Mouse (Mus musculus) frontal cortex, postnatal 25 days (tissue): Measurements from ENCODE around the gene Gm9999.
"Not testable (repeated sequence)": the region's sequence is repeated elsewhere in the genome, so short reads cannot be mapped to it uniquely, and the experiment has no call there.

ENCODE experiments used
- DNase-seq, 2 experiments: peaks; one replicate each; pipeline ENCODE4 v3.0.0; 2022; ENCODE audit warnings: low spot score in 2 of 2

The Gm9999 gene

GRCm38 (mm10) chr7:46983280-46983679 is at the start of gene Gm9999:
TSS of gene Gm9999 (plus strand) at chr7:46983580.
- DNase-seq = no peak

DNA sequence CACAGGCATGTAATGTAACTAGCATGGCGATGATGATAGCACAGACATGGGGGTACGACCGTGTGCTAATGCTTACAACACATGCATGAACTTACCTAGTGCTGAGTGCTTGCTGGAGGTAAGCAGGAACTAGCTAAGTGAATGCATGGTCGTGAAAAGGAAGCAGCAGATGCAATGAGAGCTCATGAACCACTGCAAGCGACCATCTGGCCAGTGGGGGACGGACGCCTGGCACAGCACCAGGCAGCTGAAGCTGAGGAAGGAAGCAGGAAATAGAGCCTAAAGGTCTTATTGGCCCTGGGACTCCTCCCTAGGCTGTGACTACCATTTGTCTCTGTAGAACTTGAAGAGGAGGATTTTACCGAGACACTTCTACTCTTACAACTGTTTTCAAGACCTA is 48.6 kb upstream of the Gm9999 start:
- no peak for DNase-seq

DNA sequence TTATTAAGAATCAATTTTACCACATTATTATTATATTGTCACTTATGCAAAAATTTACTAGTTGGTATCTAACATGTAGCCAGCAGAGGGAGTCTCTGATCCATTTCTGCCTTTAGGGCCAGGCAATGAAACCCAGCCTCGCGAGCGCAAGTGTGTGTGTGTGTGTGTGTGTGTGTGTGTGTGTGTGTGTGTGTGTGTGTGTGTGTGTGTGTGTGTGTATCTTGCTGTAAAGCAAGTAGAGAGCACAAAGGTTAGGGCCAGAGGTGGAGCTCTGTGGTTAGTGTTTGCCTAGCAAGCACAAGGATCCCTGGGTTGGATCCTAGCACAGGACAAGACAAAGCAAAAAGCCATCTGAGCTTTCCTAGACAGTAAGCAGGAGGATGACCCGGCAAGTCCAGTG is 47.5 kb upstream of the Gm9999 start:
- DNase-seq = no peak

DNA sequence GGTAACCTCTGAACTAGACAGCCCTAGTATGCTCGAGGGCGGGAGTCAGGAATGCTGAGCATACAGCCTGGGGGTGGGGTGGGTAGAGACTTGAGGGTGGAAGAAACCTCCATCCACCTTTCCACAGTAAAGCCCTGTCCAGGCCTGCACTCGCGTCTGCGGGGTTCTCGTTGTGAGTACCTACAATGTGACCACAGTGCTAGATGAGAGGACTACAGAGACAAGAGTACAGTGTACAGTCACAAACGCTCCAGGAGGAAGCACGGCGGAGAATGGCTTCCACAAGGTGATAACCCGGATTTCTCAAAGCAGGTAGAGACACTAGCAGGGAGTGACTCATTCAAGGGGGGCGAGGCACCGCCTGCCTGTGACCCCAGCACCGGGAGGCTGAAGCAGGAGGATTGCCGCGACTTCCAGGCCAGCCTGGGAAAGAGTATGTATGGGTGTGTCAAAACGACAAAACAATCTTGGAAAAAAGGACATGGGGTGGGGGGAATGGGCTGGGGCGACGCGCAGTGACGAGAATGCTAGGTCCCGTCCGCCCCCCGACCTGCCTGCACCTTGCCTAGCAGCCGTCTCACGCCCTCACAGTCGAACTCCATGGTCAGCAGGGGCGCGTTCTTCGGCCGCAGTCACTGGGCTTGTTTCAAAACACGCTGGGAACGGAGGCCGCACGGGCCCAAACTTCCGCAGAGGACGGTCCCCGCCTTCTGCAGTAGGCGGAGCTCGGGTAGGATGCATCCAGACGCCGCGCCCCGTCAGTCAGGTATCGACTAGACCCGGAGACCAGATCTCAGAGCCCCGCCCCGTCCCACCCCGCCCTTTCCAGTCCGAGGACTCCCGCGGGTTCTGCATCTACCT is 25.3 kb upstream of the Gm9999 start, which contains the start of gene Uevld:
Gene Uevld, minus strand, starts transcription at position 697 of the 861 bp plus-strand sequence.
- DNase-seq = peak; percentile 89 to 92

DNA sequence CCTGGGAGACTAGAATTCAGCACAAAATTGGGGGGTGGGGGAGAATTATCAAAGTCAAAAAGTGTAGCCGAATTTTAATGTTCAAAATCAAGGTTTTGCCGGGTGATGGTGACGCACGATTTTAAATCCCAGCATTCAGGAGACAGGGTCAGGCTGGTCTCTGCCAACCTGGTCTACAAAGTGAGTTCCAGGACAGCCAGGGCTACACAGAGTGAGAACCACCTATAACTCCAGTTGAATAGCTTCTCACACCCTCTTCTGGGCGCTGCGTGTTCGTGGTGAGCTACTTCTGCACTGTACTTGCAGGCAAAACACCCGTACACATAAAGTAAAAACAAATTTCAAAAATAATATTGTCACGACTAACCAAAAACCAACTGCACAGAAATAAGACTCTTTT is 24.5 kb upstream of the Gm9999 start:
- DNase-seq = no peak

GRCm38 (mm10) chr7:46960991-46961390 is 22.4 kb upstream of the Gm9999 start:
- no peak for DNase-seq

GRCm38 (mm10) chr7:46962132-46962531 is 21.2 kb upstream of the Gm9999 start:
- no peak for DNase-seq

DNA sequence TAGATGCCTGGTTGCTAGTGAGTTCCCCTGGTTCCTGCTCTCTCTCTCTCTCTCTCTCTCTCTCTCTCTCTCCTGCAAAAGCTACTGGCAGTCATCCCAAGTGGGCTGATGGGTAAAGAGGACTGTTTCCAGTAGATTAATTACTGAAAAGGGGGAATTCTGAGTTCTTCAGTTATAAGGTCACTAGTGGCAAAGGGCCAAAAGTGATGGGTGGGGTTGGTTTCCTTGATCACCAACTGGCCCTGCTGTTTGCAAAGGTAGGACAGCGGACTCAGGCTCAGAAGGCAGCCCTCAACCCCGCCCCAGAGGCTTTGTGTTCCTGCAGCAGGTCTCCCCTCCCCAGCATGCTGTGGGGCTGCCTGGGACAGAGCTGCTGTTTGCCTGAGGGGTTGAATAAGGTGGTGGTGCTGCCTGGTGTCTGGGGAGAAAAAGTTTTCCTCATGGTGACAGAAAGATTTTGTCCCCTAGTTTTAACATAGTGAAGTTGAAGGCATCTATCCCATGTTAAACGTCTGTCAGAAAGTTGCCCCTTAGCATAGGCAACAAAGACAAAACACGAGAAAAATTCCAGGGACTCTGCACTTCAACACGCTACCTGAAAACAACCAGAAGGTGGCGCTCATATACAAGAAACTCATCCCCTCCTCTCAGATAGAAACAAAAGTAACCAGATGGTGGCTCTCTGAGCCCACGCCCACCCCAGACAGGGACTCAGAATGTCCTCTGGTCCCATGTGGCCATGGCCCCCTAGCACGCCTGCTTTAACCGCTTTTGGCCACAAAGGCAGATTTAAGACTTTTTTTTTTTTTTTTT is 20.4 kb upstream of the Gm9999 start:
- DNase-seq = peak; percentile 37 to 48

DNA sequence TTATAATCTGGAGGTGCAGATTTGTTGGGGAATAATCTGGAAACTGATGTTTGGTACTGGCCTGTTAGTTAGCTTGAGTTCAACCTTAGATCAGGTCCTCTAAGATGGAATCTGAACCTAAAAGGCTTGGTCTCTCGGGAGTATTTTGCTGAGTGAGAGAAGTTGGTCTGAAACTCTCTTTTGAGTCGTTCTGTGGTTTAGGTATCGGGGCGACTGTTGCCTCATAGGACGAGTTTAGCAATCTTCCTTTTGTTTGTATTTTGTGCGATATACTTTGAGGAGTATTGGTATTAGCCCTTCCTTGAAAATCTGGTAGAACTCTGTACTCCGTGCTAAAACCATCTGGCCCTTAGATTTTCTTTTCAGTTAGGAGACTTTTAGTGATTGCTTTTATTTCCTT is 19.3 kb upstream of the Gm9999 start:
- DNase-seq = no peak

DNA sequence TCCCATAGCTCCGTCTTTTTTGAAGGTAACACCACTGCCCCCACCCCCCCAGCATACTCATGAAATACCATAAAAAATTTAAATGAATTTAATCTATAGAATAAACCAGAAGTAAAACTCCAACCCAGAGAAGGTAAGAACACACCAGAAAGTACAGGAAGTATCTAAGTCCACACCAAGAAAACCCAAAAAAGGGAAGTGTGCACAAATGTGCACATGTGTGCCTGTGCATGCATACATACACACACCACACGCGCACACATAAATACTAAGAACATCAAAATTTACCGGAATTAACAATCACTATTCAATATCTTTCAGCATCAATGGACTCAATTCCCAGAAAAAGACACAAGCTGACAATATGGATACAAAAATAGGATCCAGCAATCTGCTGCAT is 13.5 kb upstream of the Gm9999 start:
- DNase-seq = no peak

- DNase-seq = no peak
Observed at GRCm38 (mm10) chr7:46974648-46975047, 8.7 kb upstream of the Gm9999 start.

DNA sequence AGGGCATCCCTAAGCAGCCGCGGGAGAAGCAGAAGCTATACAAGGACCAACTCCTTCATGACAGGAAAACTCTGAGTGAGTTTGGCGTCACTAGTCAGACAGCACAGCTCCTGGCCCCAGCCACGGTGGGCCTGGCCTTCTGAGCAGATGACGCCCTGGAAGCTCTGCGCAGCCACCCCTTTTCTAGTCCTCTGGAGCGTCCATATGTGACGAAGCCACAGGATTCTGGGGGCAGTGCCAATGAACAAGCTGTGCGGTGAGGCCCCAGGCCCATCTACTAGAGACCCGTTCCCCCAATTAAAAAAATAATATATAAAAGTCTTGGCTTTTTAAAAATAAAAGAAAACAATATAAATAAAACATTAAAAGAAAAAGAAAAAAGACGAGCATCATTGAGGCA is 7.9 kb upstream of the Gm9999 start:
- DNase-seq = no peak

DNA sequence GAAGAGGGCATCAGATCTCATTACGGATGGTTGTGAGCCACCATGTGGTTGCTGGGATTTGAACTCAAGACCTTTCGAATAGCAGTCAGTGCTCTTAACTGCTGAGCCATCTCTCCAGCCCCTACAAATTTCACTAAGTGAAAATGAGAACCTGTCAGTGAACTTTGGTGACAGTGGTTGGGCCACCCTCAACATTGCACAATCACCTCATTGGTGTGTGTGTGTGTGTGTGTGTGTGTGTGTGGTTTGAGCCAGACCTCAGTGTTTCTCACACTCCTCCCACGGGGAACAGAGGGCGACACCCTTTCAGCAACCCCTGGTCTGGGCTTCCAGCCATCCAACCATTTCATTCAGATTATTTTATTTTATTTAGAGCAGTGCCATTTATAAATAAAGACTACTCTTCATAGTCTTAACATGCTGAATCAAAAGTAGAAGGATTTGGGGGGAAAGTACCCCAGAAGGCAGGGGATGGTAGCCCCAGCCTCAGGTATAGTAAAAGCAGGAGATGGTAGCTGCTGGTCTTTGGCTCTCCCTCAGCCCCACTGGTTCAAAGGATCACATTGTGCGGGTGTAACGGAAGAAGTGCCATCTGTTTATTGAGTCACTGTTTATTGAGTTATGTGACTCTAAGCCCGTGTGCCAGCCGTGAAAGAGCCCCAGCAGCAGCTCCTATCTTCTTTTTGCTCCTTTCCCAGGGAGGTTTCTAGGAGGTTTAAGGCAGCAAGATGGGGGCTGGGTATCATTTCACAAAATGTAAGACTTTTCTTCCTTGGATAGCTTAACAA is 2.5 kb downstream of the Gm9999 start:
- no peak for DNase-seq

- DNase-seq = no peak
Observed at GRCm38 (mm10) chr7:46986646-46987045, 3.3 kb downstream of the Gm9999 start.

DNA sequence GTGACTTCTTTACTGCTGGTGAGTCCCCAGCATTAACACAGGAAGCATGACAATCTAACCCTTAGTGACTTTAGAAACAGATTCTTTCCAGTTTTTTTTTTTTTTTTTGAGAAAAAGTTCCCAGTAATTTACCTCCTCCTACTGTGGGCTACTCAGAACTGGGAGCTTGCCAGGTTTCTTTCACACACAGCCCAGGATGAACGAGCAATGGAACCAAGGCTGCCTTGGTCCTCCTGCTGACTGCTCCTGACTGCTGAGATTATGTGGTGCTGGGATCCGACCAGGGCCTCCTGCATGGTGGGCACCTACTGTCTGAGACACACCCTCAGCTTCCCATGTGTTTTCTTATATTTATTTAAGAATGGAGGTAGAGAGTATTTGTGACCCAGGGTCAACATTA is 3.7 kb downstream of the Gm9999 start:
- no peak for DNase-seq

GRCm38 (mm10) chr7:46989387-46989786 is 6.0 kb downstream of the Gm9999 start:
- DNase-seq = not testable (repeated sequence)

DNA sequence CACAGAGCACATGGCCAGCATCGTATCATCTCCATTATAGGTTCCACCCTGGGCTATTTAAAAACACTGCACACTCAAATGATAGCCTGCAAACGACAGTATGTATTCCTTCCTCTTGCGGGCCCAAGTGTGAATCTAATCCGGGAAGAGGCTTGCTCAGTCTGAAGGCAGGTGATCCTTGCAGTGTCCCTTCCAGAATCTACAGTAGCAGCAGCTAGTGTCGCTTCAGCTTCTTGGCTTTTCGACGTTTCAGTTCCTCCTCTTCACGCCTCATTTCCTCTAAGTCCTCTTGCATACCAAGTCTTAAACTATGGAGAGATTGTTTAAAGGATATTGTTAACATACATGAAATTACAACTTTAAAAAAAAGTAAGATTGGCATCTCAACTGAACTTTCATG is 9.7 kb downstream of the Gm9999 start:
- DNase-seq = no peak

GRCm38 (mm10) chr7:46995558-46995957 is 12.2 kb downstream of the Gm9999 start:
- no peak for DNase-seq

GRCm38 (mm10) chr7:46997008-46997407 is 13.6 kb downstream of the Gm9999 start:
- DNase-seq = no peak

DNA sequence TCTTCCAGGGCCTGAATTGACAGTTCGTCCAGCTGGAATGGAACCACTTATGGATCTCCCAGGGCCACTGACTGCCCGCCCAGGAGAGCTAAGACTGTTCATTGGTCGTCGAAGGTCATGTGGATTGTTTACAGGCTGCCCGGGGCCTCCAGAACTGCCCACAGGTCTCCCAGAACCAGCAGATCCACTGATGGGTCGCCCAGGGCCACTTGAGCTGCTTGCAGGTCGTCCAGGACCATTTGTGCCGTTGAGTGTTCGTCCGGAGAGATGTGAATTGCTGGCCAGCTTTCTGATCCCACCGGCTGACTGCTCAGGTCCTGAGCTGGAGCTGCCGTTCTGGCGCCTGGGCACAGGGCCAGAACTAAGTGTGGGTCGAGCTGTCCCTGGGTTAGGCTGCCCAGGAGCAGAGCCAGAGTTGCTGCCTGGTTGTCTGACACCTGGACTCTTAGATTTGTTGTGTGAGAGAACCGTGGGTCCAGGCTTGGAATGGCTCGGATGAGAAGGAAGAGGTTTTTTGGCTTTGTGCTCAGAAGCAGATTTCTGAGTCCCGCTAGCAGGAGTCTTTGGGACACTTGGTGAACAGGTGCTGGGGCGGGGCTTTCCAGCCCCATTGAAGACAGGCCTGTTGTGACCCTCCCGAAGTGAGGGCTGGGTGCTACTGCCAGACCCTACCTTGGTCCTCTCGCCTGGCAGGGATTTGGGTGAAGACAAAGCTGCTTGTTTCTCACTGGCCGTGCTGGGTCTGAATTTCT is 14.4 kb downstream of the Gm9999 start:
- no peak for DNase-seq

GRCm38 (mm10) chr7:46998942-46999341 is 15.6 kb downstream of the Gm9999 start:
- DNase-seq = no peak
